Mouse (Mus musculus) myocyte (in vitro differentiated cells): ENCODE data around the gene Trim62.

Experiments
- MAX ChIP-seq: IDR thresholded peaks from one replicate; pipeline ENCODE4 v1.6.1; 2011; ENCODE audit warnings: low read depth, mild to moderate bottlenecking, control low read depth
- POLR2A ChIP-seq: IDR thresholded peaks from one replicate; pipeline ENCODE4 v1.6.1; 2011; ENCODE audit warnings: low read depth, mild to moderate bottlenecking, control low read depth, moderate library complexity; ENCODE audit not compliant: insufficient read length

- TF ChIP-seq POLR2A: no peak
- TF ChIP-seq MAX: no peak
Measured at GRCm38 (mm10) chr4:128852266-128852887, 31.0 kb upstream of the Trim62 start.
